Mouse (Mus musculus) ES-E14 (cell line): ENCODE measurements at regions not wholly inside any gene's neighbourhood (a gene's known extent, or its start where the extent isn't known, plus 50 kb on each side); places are given as distances from the start of the nearest gene placed in this dataset.

Experiments
- HCFC1 ChIP-seq: IDR thresholded peaks from 2 replicates; pipeline ENCODE4 v1.6.1; 2012; ENCODE audit warnings: low read length, inconsistent platforms, borderline replicate concordance; ENCODE audit not compliant: insufficient read depth
- MAFK ChIP-seq: IDR thresholded peaks from 2 replicates; pipeline ENCODE4 v1.6.1; 2014; ENCODE audit warnings: mild to moderate bottlenecking, low read depth, low read length, inconsistent platforms; ENCODE audit not compliant: insufficient read depth
- ZC3H11A ChIP-seq: IDR thresholded peaks from 2 replicates; pipeline ENCODE4 v1.6.1; 2012; ENCODE audit warnings: low read depth, mild to moderate bottlenecking, inconsistent platforms, low read length, borderline replicate concordance
- ZNF384 ChIP-seq: IDR thresholded peaks from 2 replicates; pipeline ENCODE4 v1.6.1; 2012; ENCODE audit warnings: low read depth, low read length, inconsistent platforms

- TF ChIP-seq HCFC1 (no peak), ZC3H11A (no peak), MAFK (no peak), ZNF384 (no peak)
Measured at GRCm38 (mm10) chr13:84345791-84346511, 123.9 kb downstream of the Tmem161b start.
